Mouse (Mus musculus): ENCODE measurements around the gene Ptprg. TPM values are rescaled to one million over a fixed set of nuclear protein-coding genes. Genes with fewer than 3 reads are reported as not detected.

Gene Ptprg
- polyA plus RNA-seq, 1 experiment from 2014 or later = 45.9 TPM

DNA sequence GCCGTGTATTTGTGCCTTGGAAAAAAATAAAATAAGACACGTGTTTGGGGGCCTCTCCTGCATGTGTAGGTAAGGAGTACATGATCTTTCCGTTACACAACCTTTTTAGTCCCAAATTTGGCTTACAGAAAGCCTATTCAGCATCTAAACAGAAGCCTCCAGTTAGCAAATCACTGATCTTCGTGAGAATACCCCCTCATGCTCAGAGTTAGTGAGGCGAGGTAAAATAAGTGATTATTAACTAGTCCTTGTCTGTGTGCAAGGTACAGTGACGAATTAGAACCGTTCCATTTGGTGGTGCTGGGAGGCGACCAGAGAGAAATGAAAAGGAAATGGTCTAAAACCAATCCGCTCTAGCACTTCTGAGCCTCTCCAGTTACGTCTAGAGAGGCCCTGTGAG lies 648.9 kb downstream of the Ptprg start:
- no peaks in the 10 kb centered on the region for H3K9me3 ChIP-seq
- H3K27ac ChIP-seq (replicated peaks) = 0 out of 2 replicates have a peak overlapping the region, but pooled peaks have one; percentile 5
- no peak overlapping the region for H3K9ac ChIP-seq
- no peak overlapping the region for H3K4me3 ChIP-seq
- 0 out of 2 replicates have a peak, but pooled peaks cover under 1% of the 10 kb centered on the region for H3K36me3 ChIP-seq
- H3K27me3 ChIP-seq = no peaks in the 10 kb centered on the region
- H3K4me2 ChIP-seq = no peak overlapping the region
- 48% methylated on average over 10 of the region's 10 CpGs for WGBS
- peaks cover 35% of the 10 kb centered on the region for H3K4me1 ChIP-seq (replicated peaks)
- ATAC-seq (ENCODE audit: low read depth) = no peak

DNA sequence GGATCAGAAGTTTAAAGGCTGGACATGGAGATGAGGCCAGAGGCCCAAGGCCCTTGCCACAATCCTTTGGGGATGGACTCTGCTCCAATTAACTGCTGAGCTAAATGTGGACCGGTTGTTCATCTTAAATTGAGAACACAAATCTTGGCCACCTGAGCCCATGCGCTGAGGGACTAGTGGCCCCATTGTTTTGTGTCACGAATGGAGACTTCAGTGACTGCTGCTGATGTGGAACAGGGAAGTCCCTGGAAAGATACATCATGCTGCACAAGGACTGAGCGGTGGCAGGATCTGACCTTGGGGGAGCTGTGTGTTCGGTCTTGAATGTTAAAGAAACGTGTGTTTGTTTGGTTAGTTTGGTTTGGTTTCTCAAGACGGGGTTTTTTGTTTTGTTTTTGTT lies 649.7 kb downstream of the Ptprg start:
- Histone ChIP-seq H3K4me3 (no peak overlapping the region), H3K27ac (replicated peaks) (no peak overlapping the region), H3K36me3 (0 out of 2 replicates have a peak, but pooled peaks cover 3% of the 10 kb centered on the region), H3K9me3 (no peaks in the 10 kb centered on the region), H3K4me1 (replicated peaks) (peaks cover 35% of the 10 kb centered on the region), H3K9ac (no peak overlapping the region), H3K27me3 (no peaks in the 10 kb centered on the region), H3K4me2 (no peak overlapping the region)
- 49% methylated on average over 7 of the region's 7 CpGs for WGBS
- no peak for ATAC-seq (ENCODE audit: low read depth)

DNA sequence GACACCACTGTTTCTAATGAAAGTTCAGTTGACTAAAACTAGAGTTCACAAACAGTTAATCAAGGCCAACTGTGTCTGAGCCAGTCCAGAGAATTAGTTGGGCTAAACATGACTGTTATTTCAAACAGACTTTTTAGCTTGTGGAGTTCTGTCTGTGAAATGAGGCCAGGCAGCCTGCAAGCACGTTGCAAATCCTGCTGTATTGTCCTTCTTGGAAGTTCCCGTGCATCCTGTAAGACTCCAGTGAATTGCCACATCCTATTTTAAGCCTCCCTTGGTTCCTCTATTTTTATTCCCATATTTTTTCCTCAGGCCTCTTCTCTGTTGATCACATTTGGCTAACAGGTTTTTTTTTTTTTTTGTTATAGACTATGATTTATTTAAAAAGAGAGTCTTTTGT lies 652.8 kb downstream of the Ptprg start:
- no peak for ATAC-seq (ENCODE audit: low read depth)
- Histone ChIP-seq H3K36me3 (peaks cover 15% of the 10 kb centered on the region; the same call in 1 of the 2 replicates), H3K27me3 (no peaks in the 10 kb centered on the region), H3K4me2 (no peak overlapping the region), H3K4me1 (replicated peaks) (peaks cover 21% of the 10 kb centered on the region), H3K9ac (no peak overlapping the region), H3K4me3 (no peak overlapping the region), H3K9me3 (no peaks in the 10 kb centered on the region), H3K27ac (replicated peaks) (no peak overlapping the region)
- 68% methylated on average over 2 of the region's 2 CpGs for WGBS

DNA sequence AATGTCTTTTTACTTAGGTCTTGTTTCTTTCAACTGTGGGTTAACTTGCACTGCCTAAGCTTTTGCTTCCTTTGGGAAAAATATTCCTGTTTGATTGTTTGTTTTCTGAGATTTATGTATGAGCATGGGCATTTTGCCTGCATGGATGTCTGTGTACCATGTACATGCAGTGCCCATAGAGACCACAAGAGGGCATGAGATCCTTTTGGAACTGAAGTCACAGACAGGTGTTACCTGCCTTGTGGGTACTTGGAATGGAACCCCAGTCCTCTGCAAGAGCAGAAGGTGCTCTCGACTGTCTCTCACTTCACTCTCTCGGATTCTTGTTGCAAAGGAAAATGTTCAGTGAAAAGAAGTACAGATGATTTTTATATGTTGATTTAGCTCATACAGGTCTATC lies 655.2 kb downstream of the Ptprg start:
- 84% methylated on average over 2 of the region's 2 CpGs for WGBS
- no peak for ATAC-seq (ENCODE audit: low read depth)
- H3K4me1 ChIP-seq (replicated peaks) = no peaks in the 10 kb centered on the region
- no peak overlapping the region for H3K4me2 ChIP-seq
- no peaks in the 10 kb centered on the region for H3K27me3 ChIP-seq
- H3K36me3 ChIP-seq = peaks cover 36% of the 10 kb centered on the region
- H3K27ac ChIP-seq (replicated peaks) = no peak overlapping the region
- no peaks in the 10 kb centered on the region for H3K9me3 ChIP-seq
- H3K9ac ChIP-seq = no peak overlapping the region
- H3K4me3 ChIP-seq = no peak overlapping the region

DNA sequence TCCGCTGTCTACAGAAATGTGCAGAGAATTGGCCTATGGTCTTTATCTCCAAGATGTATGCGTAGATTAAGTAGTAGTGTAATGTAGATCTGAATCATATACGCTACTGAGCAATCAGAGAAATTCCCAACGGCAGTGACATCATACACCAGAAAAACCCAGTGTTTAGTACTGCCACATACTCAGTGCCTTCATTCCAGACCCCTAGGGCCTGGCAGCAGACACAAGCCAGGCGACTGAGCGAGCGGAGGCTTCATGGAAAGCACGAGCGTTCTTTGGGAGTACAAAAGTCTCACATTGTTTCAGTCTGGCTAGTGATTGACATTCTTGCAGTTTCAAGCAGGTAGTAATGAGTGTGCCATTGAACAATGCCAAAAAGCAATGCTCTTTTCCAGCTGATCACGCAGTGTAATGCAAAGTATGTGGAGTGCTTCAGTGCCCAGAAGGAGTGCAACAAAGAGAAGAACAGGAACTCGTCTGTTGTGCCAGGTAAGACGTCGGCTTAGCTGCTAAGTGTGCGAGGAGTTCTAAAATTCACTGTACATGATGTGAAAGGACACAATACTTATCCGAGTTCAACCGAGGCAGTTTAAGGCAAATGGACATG lies 665.3 kb downstream of the Ptprg start:
- no peak overlapping the region for H3K27ac ChIP-seq (replicated peaks)
- no peaks in the 10 kb centered on the region for H3K4me1 ChIP-seq (replicated peaks)
- no peak overlapping the region for H3K9ac ChIP-seq
- H3K4me3 ChIP-seq = no peak overlapping the region
- ATAC-seq (ENCODE audit: low read depth) = no peak
- no peak overlapping the region for H3K4me2 ChIP-seq
- no peaks in the 10 kb centered on the region for H3K9me3 ChIP-seq
- peaks cover 39% of the 10 kb centered on the region for H3K36me3 ChIP-seq
- WGBS = 88% methylated on average over 16 of the region's 16 CpGs
- no peaks in the 10 kb centered on the region for H3K27me3 ChIP-seq

DNA sequence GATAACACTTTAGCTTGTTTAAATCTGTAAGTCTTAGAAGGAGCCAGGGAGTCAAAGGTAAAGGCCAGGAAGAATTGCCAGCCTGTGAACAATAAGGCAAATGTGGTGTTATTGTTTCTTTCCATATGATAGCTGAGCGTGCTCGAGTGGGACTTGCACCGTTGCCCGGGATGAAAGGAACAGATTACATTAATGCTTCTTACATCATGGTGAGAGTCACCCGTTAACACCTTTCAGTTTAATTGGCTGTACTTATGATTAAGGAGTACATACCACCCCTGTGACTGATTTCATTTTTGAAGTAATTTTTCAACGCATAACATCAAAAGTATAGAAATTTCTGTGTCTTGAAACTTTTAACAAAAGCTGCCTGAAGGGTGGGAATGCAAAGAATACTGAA lies 666.5 kb downstream of the Ptprg start:
- WGBS = 71% methylated on average over 6 of the region's 6 CpGs
- Histone ChIP-seq H3K9ac (no peak overlapping the region), H3K27me3 (no peaks in the 10 kb centered on the region), H3K4me2 (no peak overlapping the region), H3K36me3 (peaks cover 39% of the 10 kb centered on the region), H3K27ac (replicated peaks) (no peak overlapping the region), H3K4me3 (no peak overlapping the region), H3K4me1 (replicated peaks) (no peaks in the 10 kb centered on the region), H3K9me3 (no peaks in the 10 kb centered on the region)
- no peak for ATAC-seq (ENCODE audit: low read depth)

DNA sequence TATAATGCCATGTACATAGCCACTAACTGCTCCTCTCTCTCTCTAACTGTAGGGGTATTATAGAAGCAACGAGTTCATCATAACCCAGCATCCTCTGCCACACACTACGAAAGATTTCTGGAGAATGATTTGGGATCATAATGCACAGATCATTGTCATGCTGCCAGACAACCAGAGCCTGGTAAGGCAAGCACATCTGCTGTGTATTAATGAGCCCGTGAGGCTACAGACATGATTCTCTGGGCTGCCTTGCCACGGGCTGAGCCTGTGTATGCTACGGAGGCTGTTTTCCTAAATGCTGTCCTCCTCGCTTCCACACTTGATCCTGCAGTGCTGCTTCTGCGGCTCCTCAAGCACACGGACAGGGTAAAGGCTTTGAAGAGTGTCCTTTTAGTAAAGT lies 667.2 kb downstream of the Ptprg start:
- no peak; the same call in 1 of the 2 replicates for ATAC-seq (ENCODE audit: low read depth)

DNA sequence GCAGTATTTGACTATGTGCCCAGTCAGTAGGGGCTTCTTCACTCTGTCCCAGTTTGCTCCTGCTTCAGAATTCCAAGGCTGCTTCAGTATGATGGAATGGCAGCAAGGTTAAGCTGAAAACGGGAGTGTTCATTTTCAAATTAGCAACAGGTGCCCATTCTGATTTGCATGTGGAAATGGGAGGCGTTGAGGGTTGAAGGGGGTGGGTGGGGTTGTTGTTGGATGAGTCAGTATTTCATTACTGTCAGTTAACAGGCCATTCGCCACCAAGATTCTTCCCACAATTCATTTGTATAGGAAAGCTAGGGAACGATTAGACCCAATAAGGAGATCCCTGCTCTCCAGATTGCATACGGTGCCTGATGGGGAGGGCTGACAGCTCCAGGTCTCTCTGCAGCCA lies 668.2 kb downstream of the Ptprg start:
- Histone ChIP-seq H3K4me3 (no peak overlapping the region), H3K9me3 (no peaks in the 10 kb centered on the region), H3K4me1 (replicated peaks) (no peaks in the 10 kb centered on the region), H3K9ac (no peak overlapping the region), H3K27me3 (no peaks in the 10 kb centered on the region), H3K4me2 (no peak overlapping the region), H3K27ac (replicated peaks) (no peak overlapping the region), H3K36me3 (peaks cover 31% of the 10 kb centered on the region)
- WGBS = 69% methylated on average over 5 of the region's 5 CpGs
- no peak for ATAC-seq (ENCODE audit: low read depth)

More for the DNA sequence above, 667.2 kb downstream of the Ptprg start:
- H3K9me3 ChIP-seq = no peaks in the 10 kb centered on the region
- no peak overlapping the region for H3K27ac ChIP-seq (replicated peaks)
- no peaks in the 10 kb centered on the region for H3K4me1 ChIP-seq (replicated peaks)
- H3K4me3 ChIP-seq = no peak overlapping the region
- peaks cover 34% of the 10 kb centered on the region for H3K36me3 ChIP-seq
- no peaks in the 10 kb centered on the region for H3K27me3 ChIP-seq
- no peak overlapping the region for H3K9ac ChIP-seq
- WGBS = 71% methylated on average over 8 of the region's 8 CpGs
- no peak overlapping the region for H3K4me2 ChIP-seq

DNA sequence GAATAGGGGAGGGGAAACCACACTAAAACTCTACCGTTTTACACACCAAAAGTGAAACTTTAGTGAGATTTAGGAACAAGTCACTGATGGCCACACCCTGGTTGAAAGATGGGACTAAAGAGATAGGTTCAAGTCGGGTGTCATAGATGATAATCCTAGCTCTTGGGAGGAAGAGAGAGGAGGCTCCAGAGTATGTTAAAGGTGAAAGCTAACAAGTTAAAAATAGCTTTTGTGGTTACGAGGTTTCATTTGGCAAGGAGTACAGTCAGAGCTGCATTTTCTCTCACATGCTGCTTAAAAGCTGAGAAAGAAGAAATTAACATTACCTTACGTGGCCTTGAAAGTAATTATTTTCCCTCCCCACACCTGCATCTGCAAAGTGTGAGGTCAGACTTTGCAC lies 690.4 kb downstream of the Ptprg start:
- Histone ChIP-seq H3K4me2 (no peak overlapping the region), H3K27ac (replicated peaks) (no peak overlapping the region), H3K36me3 (peaks cover 11% of the 10 kb centered on the region; the same call in 1 of the 2 replicates), H3K4me1 (replicated peaks) (no peaks in the 10 kb centered on the region), H3K9me3 (no peaks in the 10 kb centered on the region), H3K27me3 (no peaks in the 10 kb centered on the region), H3K4me3 (no peak overlapping the region), H3K9ac (no peak overlapping the region)
- 86% methylated on average over 4 of the region's 4 CpGs for WGBS
- no peak for ATAC-seq (ENCODE audit: low read depth)

DNA sequence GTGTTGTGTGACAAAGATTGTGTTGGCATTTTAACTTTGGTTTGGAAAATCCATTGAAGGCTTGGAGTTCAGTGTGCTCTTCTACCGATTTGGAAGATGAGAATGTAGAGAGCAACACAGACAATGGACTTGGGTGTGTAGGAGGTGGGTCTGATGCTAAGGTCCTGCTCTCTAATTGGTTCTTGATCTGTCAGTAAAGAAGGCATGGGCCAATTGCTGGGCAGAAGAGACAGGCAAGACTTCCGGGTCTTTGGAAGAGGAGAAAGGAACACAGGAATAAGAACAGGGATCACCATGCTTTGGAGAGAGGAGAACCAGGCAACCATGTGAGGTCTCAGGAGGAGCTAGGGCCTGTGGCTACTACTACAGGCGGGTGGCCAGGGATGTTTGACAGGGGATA lies 722.7 kb downstream of the Ptprg start:
- WGBS = 72% methylated on average over 3 of the region's 3 CpGs
- H3K9me3 ChIP-seq = no peaks in the 10 kb centered on the region
- no peak overlapping the region for H3K4me2 ChIP-seq
- no peak overlapping the region for H3K27ac ChIP-seq (replicated peaks)
- ATAC-seq (ENCODE audit: low read depth) = no peak
- H3K36me3 ChIP-seq = no peaks in the 10 kb centered on the region
- H3K4me1 ChIP-seq (replicated peaks) = no peaks in the 10 kb centered on the region
- no peaks in the 10 kb centered on the region for H3K27me3 ChIP-seq
- no peak overlapping the region for H3K9ac ChIP-seq
- no peak overlapping the region for H3K4me3 ChIP-seq

DNA sequence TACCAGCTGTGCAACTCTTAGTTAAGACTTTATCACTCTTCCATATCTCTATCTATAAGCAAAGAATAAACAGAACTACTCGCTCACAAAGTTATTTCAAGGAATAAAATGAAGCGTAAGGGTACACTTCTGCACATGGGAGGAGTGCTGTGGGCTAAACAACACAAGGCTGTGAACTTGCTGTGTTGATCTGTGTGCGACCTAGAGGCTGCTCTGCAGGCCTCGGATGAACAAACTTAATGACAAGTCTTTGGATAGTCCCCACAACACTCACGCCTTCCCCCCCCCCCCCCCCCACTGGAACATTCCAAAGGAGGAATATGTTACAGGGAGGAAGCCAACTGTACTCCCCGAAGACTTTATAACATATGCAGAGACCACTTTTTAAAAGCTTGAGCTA lies 730.3 kb downstream of the Ptprg start, which contains the start of gene Gm49355:
Gm49355 (plus strand) TSS at position 336 of the 400 bp plus-strand sequence.
- Histone ChIP-seq H3K9ac (peak within 1 kb of the TSS; percentile 90), H3K4me2 (peak within 1 kb of the TSS; percentile 71), H3K27ac (replicated peaks) (peak within 1 kb of the TSS; percentile 89), H3K36me3 (peaks cover 3% of the 10 kb centered on the region; the same call in 1 of the 2 replicates), H3K9me3 (no peaks in the 10 kb centered on the region), H3K4me3 (peak within 1 kb of the TSS; percentile 83), H3K4me1 (replicated peaks) (peaks cover 4% of the 10 kb centered on the region; the same call in 1 of the 2 replicates), H3K27me3 (no peaks in the 10 kb centered on the region)
- 81% methylated on average over 6 of the region's 6 CpGs for WGBS
- ATAC-seq (ENCODE audit: low read depth) = peak; percentile 18; the same call in 1 of the 2 replicates

DNA sequence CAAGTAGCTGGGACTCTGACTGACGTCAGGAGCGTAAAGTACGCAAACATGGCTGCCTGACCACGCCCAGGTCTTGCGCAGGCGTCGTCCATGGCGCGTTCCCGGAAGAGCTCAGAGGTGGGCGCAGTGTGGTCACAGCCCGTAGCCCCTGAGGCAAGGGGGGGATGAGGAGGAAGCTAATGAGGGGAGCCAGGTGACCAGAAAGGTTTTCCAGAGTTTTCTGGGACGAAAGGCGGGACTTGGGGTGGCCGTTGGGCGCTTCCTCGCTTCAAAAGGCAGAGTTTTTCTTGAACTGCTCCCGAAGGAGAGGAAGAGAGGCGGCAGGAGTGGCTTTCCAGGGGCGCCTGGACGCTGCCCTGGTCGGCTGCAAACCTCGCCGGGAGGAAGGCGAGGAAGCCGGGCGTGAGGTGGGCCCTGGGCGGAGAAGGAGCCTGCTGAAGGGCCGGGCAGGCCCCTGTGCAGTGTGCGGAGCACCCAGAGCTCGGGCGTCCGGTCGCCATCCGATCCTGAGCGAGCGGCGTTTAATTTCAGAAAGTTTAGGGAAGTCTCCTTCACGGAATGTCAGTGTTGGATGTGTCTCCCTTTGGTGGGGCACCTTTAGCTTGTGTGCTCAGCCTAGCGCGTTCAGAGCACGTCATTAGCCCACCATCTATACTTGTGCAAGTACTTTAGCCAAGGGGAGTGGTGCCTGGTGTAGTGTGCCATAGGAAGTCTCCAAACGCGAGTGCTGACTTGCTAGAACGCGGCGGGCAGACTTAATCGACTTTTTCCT lies 731.0 kb downstream of the Ptprg start, which contains the start of gene 3830406C13Rik:
3830406C13Rik (plus strand) TSS at position 33 of the 772 bp plus-strand sequence.
- peak within 1 kb of the TSS; percentile 71 for H3K4me2 ChIP-seq
- H3K9me3 ChIP-seq = no peaks in the 10 kb centered on the region
- peak within 1 kb of the TSS; percentile 83 for H3K4me3 ChIP-seq
- peak within 1 kb of the TSS; percentile 90 for H3K9ac ChIP-seq
- H3K4me1 ChIP-seq (replicated peaks) = peaks cover 4% of the 10 kb centered on the region; the same call in 1 of the 2 replicates
- peaks cover 3% of the 10 kb centered on the region; the same call in 1 of the 2 replicates for H3K36me3 ChIP-seq
- peak; percentile 100 for ATAC-seq (ENCODE audit: low read depth)
- WGBS = under 1% methylated on average over 48 of the region's 48 CpGs
- H3K27me3 ChIP-seq = no peaks in the 10 kb centered on the region
- H3K27ac ChIP-seq (replicated peaks) = peak within 1 kb of the TSS; percentile 89

Measured in neural tube, embryonic 13.5 days (tissue).